Mouse (Mus musculus) bone marrow, adult 2 months (tissue): ENCODE measurements at regions not wholly inside any gene's neighbourhood (a gene's known extent, or its start where the extent isn't known, plus 50 kb on each side); places are given as distances from the start of the nearest gene placed in this dataset.

Experiments
- H3K27ac ChIP-seq: fragments of 200-500 bp; 2 replicates; pipeline ENCODE4 v1.5.1; 2012; ENCODE audit warnings: low read depth, mild to moderate bottlenecking, control low read depth, inconsistent platforms, low read length; ENCODE audit not compliant: control insufficient read depth, poor library complexity, insufficient read depth
- H3K4me1 ChIP-seq: fragments of 200-500 bp; 2 replicates; pipeline ENCODE4 v1.6.1; 2011; ENCODE audit warnings: low read length; ENCODE audit not compliant: control insufficient read depth, insufficient read depth
- H3K4me3 ChIP-seq: fragments of 200-500 bp; replicated peaks from 2 replicates; pipeline ENCODE3; 2011; ENCODE audit warnings: mild to moderate bottlenecking, low read depth, low read length, control low read depth; ENCODE audit not compliant: control insufficient read depth
- CTCF ChIP-seq: fragments of 200-500 bp; IDR thresholded peaks from 2 replicates; pipeline ENCODE4 v1.5.1; 2011; ENCODE audit warnings: low read length, control low read depth; ENCODE audit not compliant: control insufficient read depth, insufficient read depth
- POLR2A ChIP-seq: fragments of 200-500 bp; IDR thresholded peaks from 2 replicates; pipeline ENCODE4 v1.6.1; 2011; ENCODE audit warnings: low read depth, mild to moderate bottlenecking, control low read depth, low read length, borderline replicate concordance; ENCODE audit not compliant: control insufficient read depth
- WGBS: fragments of 180-500 bp; shearing (Covaris S2); methylation state at CpG from one replicate; pipeline ENCODE4 v1.1.7; 2018; 5-methylcytosine and 5-hydroxymethylcytosine counted together

- no peak for TF ChIP-seq CTCF
- no peak for TF ChIP-seq POLR2A
- 72% methylated on average over 5 of the region's 5 CpGs for WGBS
- no peak overlapping the region for H3K27ac ChIP-seq
- no peak overlapping the region for H3K4me3 ChIP-seq
- H3K4me1 ChIP-seq: no peaks in the 10 kb centered on the region
Observed at GRCm38 (mm10) chr9:61269151-61269870, 102.9 kb upstream of the Tle3 start.

DNA sequence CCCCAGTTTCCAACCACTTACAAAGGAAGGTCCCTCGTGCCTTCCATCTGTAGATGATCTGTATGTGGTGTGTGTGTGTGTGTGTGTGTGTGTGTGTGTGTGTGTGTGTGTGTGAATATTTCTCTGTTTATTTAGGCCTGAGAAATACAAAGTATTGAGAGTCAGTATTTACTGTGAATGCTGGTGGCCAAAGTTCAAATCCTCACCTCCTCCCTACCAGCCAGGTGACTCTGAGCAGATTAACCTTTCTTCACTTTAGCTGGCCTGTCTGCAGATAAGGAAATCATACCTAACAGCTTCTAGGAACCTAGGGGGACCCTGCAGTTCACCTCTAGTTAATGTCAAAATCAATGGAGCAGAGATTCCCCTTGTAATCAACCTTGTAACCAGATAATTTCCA, 100.9 kb upstream of the Tle3 start:
- no peak for TF ChIP-seq POLR2A
- no peak for TF ChIP-seq CTCF
- Histone ChIP-seq H3K4me3 (no peak overlapping the region), H3K4me1 (no peaks in the 10 kb centered on the region), H3K27ac (no peak overlapping the region)
- 85% methylated on average over 1 of the region's 1 CpGs for WGBS

DNA sequence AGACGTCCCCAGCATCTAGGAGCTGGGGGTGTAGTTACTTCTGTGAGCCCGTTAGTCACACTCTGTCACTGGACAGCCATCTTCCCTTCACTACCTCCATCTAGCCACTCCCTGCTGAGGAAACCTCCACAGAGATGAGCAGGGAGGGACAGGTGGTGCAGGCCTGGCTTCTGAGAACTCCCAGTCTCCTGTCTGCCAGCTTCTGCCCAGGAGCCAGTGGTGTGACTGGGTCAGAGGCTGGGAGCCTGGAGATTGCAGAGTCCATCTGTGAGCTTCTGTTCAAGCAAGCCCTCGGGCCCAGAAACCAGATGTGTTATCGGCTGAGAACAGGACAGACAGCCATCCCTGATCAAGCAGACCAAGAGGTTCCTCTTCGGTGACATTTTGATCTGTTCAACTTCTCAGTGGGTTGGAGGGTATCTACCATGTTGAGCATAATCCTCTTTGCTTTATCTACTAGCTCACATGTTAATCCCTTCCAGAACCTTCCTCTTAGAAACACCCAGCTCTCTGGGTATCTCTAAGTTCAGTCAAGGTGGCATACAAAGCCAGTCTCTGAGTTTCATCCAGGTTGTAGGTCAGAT, 100.3 kb upstream of the Tle3 start:
- Histone ChIP-seq H3K27ac (no peak overlapping the region), H3K4me3 (no peak overlapping the region), H3K4me1 (no peaks in the 10 kb centered on the region)
- TF ChIP-seq POLR2A (no peak), CTCF (no peak)
- 63% methylated on average over 5 of the region's 5 CpGs for WGBS

DNA sequence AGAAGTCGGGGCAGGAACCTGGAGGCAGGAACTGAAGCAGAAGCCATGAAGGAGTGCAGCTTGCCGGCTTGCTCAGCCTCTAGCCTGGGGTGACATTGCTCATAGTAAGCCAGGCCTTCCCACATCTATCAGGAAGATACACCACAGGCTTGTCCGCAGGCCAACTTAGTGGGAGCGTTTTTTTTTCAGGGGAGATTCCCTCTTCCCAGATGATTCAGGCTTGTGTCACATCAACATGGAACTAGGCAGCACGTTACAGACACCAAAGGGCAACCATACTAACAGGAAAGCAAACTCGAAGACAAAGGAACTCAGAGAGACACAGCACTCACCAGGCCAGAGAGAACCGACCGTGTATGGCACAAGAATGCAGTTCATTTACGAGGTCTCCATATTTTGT, 98.1 kb upstream of the Tle3 start:
- H3K4me1 ChIP-seq: no peaks in the 10 kb centered on the region; the same call in 1 of the 2 replicates
- 80% methylated on average over 9 of the region's 9 CpGs for WGBS
- H3K4me3 ChIP-seq: no peak overlapping the region
- TF ChIP-seq POLR2A (no peak), CTCF (no peak)
- no peak overlapping the region for H3K27ac ChIP-seq

- H3K4me1 ChIP-seq: no peaks in the 10 kb centered on the region; the same call in 1 of the 2 replicates
- TF ChIP-seq CTCF (peak; percentile 55), POLR2A (no peak)
- H3K27ac ChIP-seq: no peak overlapping the region
- 9% methylated on average over 21 of the region's 21 CpGs for WGBS
- no peak overlapping the region for H3K4me3 ChIP-seq
Observed at GRCm38 (mm10) chr9:61277369-61278215, 94.6 kb upstream of the Tle3 start.

GRCm38 (mm10) chr9:61278216-61278758, 93.9 kb upstream of the Tle3 start:
- 3% methylated on average over 12 of the region's 12 CpGs for WGBS
- Histone ChIP-seq H3K4me1 (no peaks in the 10 kb centered on the region; the same call in 1 of the 2 replicates), H3K27ac (no peak overlapping the region), H3K4me3 (no peak overlapping the region)
- TF ChIP-seq CTCF (no peak), POLR2A (no peak)

DNA sequence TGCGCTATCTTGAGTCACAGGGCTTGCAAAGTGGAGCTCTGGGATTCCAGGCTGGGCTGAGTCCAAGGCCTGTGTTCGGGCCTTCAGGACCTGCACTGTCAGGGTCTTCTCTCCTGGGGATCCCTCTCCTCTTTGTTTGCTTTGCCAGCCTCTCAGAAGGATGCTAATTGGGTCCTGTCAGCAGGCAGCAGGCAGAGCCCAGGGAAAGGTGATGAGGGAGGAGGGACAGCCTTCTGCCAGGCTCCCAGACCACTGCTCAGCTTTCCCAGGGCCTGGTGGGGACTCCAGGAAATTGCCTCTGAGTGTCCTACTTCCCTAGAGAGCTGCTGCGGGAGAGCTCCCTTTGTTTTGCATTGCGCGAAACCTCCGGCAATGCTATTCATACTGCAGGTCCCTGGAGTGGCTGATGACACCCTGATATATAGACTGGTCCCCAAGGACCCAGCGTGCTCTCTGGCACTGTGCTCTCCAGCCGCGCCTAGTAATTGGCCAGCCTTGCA, 93.1 kb upstream of the Tle3 start:
- H3K27ac ChIP-seq: no peak overlapping the region
- no peak for TF ChIP-seq CTCF
- TF ChIP-seq POLR2A: no peak
- 79% methylated on average over 9 of the region's 9 CpGs for WGBS
- no peaks in the 10 kb centered on the region; the same call in 1 of the 2 replicates for H3K4me1 ChIP-seq
- no peak overlapping the region for H3K4me3 ChIP-seq

DNA sequence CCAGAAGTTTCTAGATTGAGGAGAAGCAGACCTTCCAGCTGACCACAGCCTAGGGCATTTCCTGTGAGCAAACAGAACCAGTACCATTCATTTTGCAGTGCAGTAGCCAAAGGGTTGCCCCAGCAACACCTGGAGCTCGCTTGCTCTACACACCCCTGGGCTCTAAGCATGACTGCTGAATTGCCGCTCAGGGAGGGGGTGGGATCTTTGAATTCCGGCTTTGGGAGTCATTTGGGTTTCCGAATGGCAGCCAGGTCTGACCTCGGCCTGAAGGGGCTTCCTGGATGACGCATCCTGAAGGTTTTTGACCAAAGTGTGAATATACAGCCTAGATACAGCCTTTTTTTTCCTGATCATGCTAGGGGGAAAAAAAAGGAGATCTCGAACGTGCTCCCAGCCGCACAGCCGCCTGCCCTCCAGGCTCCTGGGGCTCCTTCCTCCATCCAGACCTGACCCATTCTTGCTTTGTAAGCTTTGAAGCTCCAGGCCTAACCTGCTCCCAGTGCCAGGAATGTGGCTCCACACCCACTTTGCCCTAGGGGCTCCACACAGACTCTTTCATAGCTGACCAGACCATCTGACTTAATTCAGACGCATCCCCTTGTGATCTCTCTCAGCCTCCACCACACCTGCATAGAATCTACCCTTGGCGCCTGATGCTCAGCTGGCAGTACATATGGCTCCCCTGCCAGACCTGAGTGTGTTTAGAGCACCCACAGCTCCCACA, 91.1 kb upstream of the Tle3 start:
- WGBS: 84% methylated on average over 12 of the region's 12 CpGs
- H3K4me3 ChIP-seq: no peak overlapping the region
- H3K4me1 ChIP-seq: no peaks in the 10 kb centered on the region; the same call in 1 of the 2 replicates
- TF ChIP-seq POLR2A (no peak), CTCF (no peak)
- no peak overlapping the region for H3K27ac ChIP-seq
